Mouse (Mus musculus) lung, embryonic 14.5 days (tissue): ENCODE data around the gene Tcl1b4. TPM values are rescaled to one million over a fixed set of nuclear protein-coding genes. Genes with fewer than 3 reads are reported as not detected.
"Not testable (repeated sequence)": the region's sequence is repeated elsewhere in the genome, so short reads cannot be mapped to it uniquely, and the experiment has no call there.

Experiments used
- ATAC-seq: fragments of 200-750 bp; cut with Nextera tagmentation; 2 replicates; pipeline ENCODE4 v1.8.0; 2017; ENCODE audit warnings: mild to moderate bottlenecking, moderate TSS enrichment, moderate library complexity; ENCODE audit not compliant: insufficient read depth
- DNase-seq: peaks from one replicate; pipeline ENCODE4 v3.0.0-alpha.2; 2015
- H3K27ac ChIP-seq: fragments of 300-500 bp; sonication (generic); 2 replicates; pipeline ENCODE4 v1.5.1; 2014; ENCODE audit warnings: low read depth, mild to moderate bottlenecking, moderate library complexity
- H3K27me3 ChIP-seq: fragments of 300-500 bp; sonication (generic); 2 replicates; pipeline ENCODE4 v1.6.1; 2014; ENCODE audit warnings: low read length, control low read depth; ENCODE audit not compliant: insufficient read depth
- H3K36me3 ChIP-seq: fragments of 300-500 bp; sonication (generic); 2 replicates; pipeline ENCODE4 v1.6.1; 2014; ENCODE audit warnings: control low read depth; ENCODE audit not compliant: insufficient read depth
- H3K4me1 ChIP-seq: fragments of 300-500 bp; sonication (generic); 2 replicates; pipeline ENCODE4 v1.6.1; 2014; ENCODE audit warnings: antibody characterized with exemption, control low read depth; ENCODE audit not compliant: insufficient read depth
- H3K4me2 ChIP-seq: fragments of 300-500 bp; sonication (generic); 2 replicates; pipeline ENCODE4 v1.6.1; 2014; ENCODE audit warnings: mild to moderate bottlenecking
- H3K4me3 ChIP-seq: fragments of 300-500 bp; sonication (generic); 2 replicates; pipeline ENCODE4 v1.5.1; 2014; ENCODE audit warnings: low read depth, low read length
- H3K9ac ChIP-seq: fragments of 300-500 bp; sonication (generic); 2 replicates; pipeline ENCODE4 v1.6.1; 2014
- H3K9me3 ChIP-seq: fragments of 300-500 bp; sonication (generic); 2 replicates; pipeline ENCODE4 v1.6.1; 2016; ENCODE audit warnings: low read depth, low read length, control low read depth
- CTCF ChIP-seq: IDR thresholded peaks from 2 replicates; pipeline ENCODE4 v1.5.1; 2016; ENCODE audit warnings: antibody characterized with exemption, low read depth
- WGBS: fragments of 180-500 bp; shearing (Covaris S2); extraction: QIAGEN DNeasy Blood & Tissue Kit; methylation state at CpG from one replicate; pipeline ENCODE4 v1.1.7; 2014; 5-methylcytosine and 5-hydroxymethylcytosine counted together
- polyA plus RNA-seq: library from polyadenylated mRNA; unstranded; fragments of >200 nt; fragmentation: Nextera tagmentation; extraction: Ambion mirVana; gene quantifications from 2 replicates; pipeline ENCODE4 v1.2.1, GENCODE M21; 2014

Gene Tcl1b4
- polyA plus RNA-seq = not detected in 2 replicates

GRCm38 (mm10) chr12:105201657-105202056, at the start of gene Tcl1b4:
TSS of gene Tcl1b4 (plus strand) at chr12:105201957.
- 70% methylated on average over 1 of the region's 1 CpGs for WGBS

GRCm38 (mm10) chr12:105155286-105155685, 46.5 kb upstream of the Tcl1b4 start:
- not testable (repeated sequence) for H3K27me3 ChIP-seq, H3K36me3 ChIP-seq, H3K4me1 ChIP-seq, ATAC-seq, DNase-seq, H3K9me3 ChIP-seq, H3K27ac ChIP-seq, H3K4me2 ChIP-seq, H3K9ac ChIP-seq, H3K4me3 ChIP-seq
- 63% methylated on average over 4 of the region's 4 CpGs for WGBS

More at GRCm38 (mm10) chr12:105201657-105202056, at the start of gene Tcl1b4:
- ATAC-seq, H3K4me1 ChIP-seq, DNase-seq, H3K27me3 ChIP-seq, H3K9ac ChIP-seq, H3K9me3 ChIP-seq, H3K4me3 ChIP-seq, H3K27ac ChIP-seq, H3K36me3 ChIP-seq, H3K4me2 ChIP-seq: not testable (repeated sequence)

DNA sequence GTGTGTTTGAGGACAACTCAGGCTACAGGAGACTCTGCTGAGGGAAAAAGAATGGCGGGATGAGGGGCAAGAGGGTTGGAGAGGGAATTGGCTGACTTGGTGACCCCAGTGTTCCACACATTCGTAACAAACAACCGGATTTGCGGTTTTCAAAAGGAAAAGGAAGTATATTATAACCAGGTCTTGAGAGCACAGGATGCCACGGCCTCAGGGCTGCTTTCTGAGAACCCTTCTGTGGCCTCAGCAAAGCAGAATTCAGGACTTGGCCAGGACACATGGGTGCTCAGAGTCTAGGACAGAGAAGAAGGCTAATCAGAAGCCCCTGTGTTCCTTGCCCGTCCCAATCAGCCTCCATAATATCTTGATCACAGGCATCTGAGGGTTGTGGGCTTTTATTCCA, 42.9 kb upstream of the Tcl1b4 start:
- H3K9me3 ChIP-seq = no peaks in the 10 kb centered on the region
- ATAC-seq = no peak
- H3K36me3 ChIP-seq = no peaks in the 10 kb centered on the region
- WGBS = 67% methylated on average over 6 of the region's 6 CpGs
- DNase-seq = no peak
- H3K4me1 ChIP-seq = no peaks in the 10 kb centered on the region
- H3K4me3 ChIP-seq = no peak overlapping the region
- no peak overlapping the region for H3K9ac ChIP-seq
- H3K27me3 ChIP-seq = no peaks in the 10 kb centered on the region
- H3K27ac ChIP-seq = no peak overlapping the region
- H3K4me2 ChIP-seq = no peak overlapping the region
- TF ChIP-seq CTCF = no peak

GRCm38 (mm10) chr12:105159390-105159789, 42.4 kb upstream of the Tcl1b4 start, which contains the start of gene Tcl1b1:
TSS of gene Tcl1b1 (plus strand) at chr12:105159690.
- H3K4me3 ChIP-seq = no peak within 1 kb of the TSS
- ATAC-seq = no peak
- no peak within 1 kb of the TSS for H3K4me2 ChIP-seq
- no peaks in the 10 kb centered on the region for H3K9me3 ChIP-seq
- H3K27me3 ChIP-seq = no peaks in the 10 kb centered on the region
- WGBS = 67% methylated on average over 4 of the region's 4 CpGs
- H3K9ac ChIP-seq = no peak within 1 kb of the TSS
- no peak within 1 kb of the TSS for H3K27ac ChIP-seq
- H3K36me3 ChIP-seq = no peaks in the 10 kb centered on the region
- no peak for TF ChIP-seq CTCF
- no peak for DNase-seq
- no peaks in the 10 kb centered on the region for H3K4me1 ChIP-seq

- no peaks in the 10 kb centered on the region for H3K27me3 ChIP-seq
- no peak overlapping the region for H3K27ac ChIP-seq
- DNase-seq (no peak), ATAC-seq (no peak)
- TF ChIP-seq CTCF = no peak
- H3K36me3 ChIP-seq = no peaks in the 10 kb centered on the region
- H3K4me2 ChIP-seq = no peak overlapping the region
- 59% methylated on average over 3 of the region's 3 CpGs for WGBS
- H3K9me3 ChIP-seq = no peaks in the 10 kb centered on the region
- H3K9ac ChIP-seq = no peak overlapping the region
- no peaks in the 10 kb centered on the region for H3K4me1 ChIP-seq
- no peak overlapping the region for H3K4me3 ChIP-seq
These were observed 35.0 kb upstream of the Tcl1b4 start for GRCm38 (mm10) chr12:105166734-105167133.

GRCm38 (mm10) chr12:105173366-105173765, 28.4 kb upstream of the Tcl1b4 start:
- H3K9ac ChIP-seq = no peak overlapping the region
- ATAC-seq (peak; percentile 90), DNase-seq (peak; percentile 63)
- no peaks in the 10 kb centered on the region for H3K4me1 ChIP-seq
- H3K9me3 ChIP-seq = no peaks in the 10 kb centered on the region
- no peak overlapping the region for H3K4me3 ChIP-seq
- TF ChIP-seq CTCF = no peak
- no peak overlapping the region for H3K27ac ChIP-seq
- H3K4me2 ChIP-seq = no peak overlapping the region
- no peaks in the 10 kb centered on the region for H3K27me3 ChIP-seq
- 48% methylated on average over 2 of the region's 2 CpGs for WGBS
- H3K36me3 ChIP-seq = no peaks in the 10 kb centered on the region

- DNase-seq, H3K9ac ChIP-seq, H3K4me3 ChIP-seq, H3K4me1 ChIP-seq, ATAC-seq, H3K27me3 ChIP-seq, H3K4me2 ChIP-seq, H3K36me3 ChIP-seq, H3K27ac ChIP-seq, H3K9me3 ChIP-seq: not testable (repeated sequence)
- WGBS = 31% methylated on average over 2 of the region's 2 CpGs
- peak; percentile 41; the same call in 1 of the 2 replicates for TF ChIP-seq CTCF
These were observed 27.4 kb upstream of the Tcl1b4 start for GRCm38 (mm10) chr12:105174318-105174717.

DNA sequence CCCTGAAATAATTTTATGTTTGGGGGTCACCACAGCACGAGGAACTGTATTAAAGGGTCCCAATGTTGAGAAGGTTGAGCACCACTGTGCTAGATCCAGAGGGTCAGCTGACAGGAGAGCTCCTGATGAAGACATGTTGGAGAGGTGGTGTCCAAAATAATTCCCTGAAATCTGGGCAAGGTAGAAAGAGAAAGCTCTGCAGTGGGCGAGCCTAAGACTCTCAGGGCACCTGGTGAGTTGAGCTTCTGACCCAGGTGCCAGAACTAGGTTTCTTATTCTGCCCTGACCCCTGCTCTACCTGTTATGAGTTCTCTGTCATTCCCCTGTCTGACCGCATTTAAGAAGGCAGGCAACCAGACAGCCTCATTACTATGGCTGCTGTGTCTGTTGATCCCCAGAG, 25.7 kb upstream of the Tcl1b4 start, which contains the start of gene Tcl1b5:
Tcl1b5 (plus strand) TSS at position 301 of the 400 bp plus-strand sequence.
- H3K9ac ChIP-seq, H3K27me3 ChIP-seq, H3K4me1 ChIP-seq, H3K36me3 ChIP-seq, H3K27ac ChIP-seq, H3K4me3 ChIP-seq, H3K9me3 ChIP-seq, DNase-seq, ATAC-seq, H3K4me2 ChIP-seq: not testable (repeated sequence)
- WGBS = 57% methylated on average over 3 of the region's 3 CpGs

- not testable (repeated sequence) for H3K4me1 ChIP-seq, H3K4me2 ChIP-seq, H3K9ac ChIP-seq, H3K9me3 ChIP-seq, ATAC-seq, H3K27ac ChIP-seq, H3K4me3 ChIP-seq, H3K27me3 ChIP-seq, DNase-seq, H3K36me3 ChIP-seq
- WGBS = 60% methylated on average over 4 of the region's 4 CpGs
These were observed 20.6 kb upstream of the Tcl1b4 start for GRCm38 (mm10) chr12:105181040-105181644.
